Mouse (Mus musculus) lung, postnatal 25 days (tissue): ENCODE measurements around the gene Srebf2.

Source experiments
- DNase-seq: peaks from one replicate; pipeline ENCODE4 v3.0.0; 2022; ENCODE audit warnings: low spot score

Srebf2 gene

GRCm38 (mm10) chr15:82183596-82183995 is 36.6 kb downstream of the Srebf2 start:
- DNase-seq, result no peak

- DNase-seq, result no peak
These were observed 37.2 kb downstream of the Srebf2 start for GRCm38 (mm10) chr15:82184183-82184582.

- no peak for DNase-seq
These were observed 37.7 kb downstream of the Srebf2 start for GRCm38 (mm10) chr15:82184656-82185055.

GRCm38 (mm10) chr15:82185062-82185783 is 38.2 kb downstream of the Srebf2 start:
- no peak for DNase-seq

- DNase-seq, result no peak
These were observed 39.1 kb downstream of the Srebf2 start for GRCm38 (mm10) chr15:82186131-82186530.

GRCm38 (mm10) chr15:82186931-82187330 is 40.0 kb downstream of the Srebf2 start:
- DNase-seq, result peak; percentile 28

GRCm38 (mm10) chr15:82187401-82187800 is 40.4 kb downstream of the Srebf2 start:
- DNase-seq, result no peak

GRCm38 (mm10) chr15:82187924-82188323 is 40.9 kb downstream of the Srebf2 start:
- no peak for DNase-seq

GRCm38 (mm10) chr15:82188481-82189240 is 41.7 kb downstream of the Srebf2 start:
- peak; percentile 26 for DNase-seq

GRCm38 (mm10) chr15:82192617-82193016 is 45.6 kb downstream of the Srebf2 start:
- DNase-seq, result no peak

GRCm38 (mm10) chr15:82196300-82196699 is 49.3 kb downstream of the Srebf2 start:
- no peak for DNase-seq

- no peak for DNase-seq
These were observed 50.3 kb downstream of the Srebf2 start for GRCm38 (mm10) chr15:82197246-82197750.

GRCm38 (mm10) chr15:82197937-82198336 is 51.0 kb downstream of the Srebf2 start:
- DNase-seq, result no peak

- DNase-seq, result no peak
These were observed 51.4 kb downstream of the Srebf2 start for GRCm38 (mm10) chr15:82198342-82198741.

GRCm38 (mm10) chr15:82199546-82199945 is 52.6 kb downstream of the Srebf2 start:
- no peak for DNase-seq

GRCm38 (mm10) chr15:82202086-82202485 is 55.1 kb downstream of the Srebf2 start:
- no peak for DNase-seq

- DNase-seq, result no peak
These were observed 56.1 kb downstream of the Srebf2 start for GRCm38 (mm10) chr15:82203090-82203489.

GRCm38 (mm10) chr15:82203611-82204351 is 56.8 kb downstream of the Srebf2 start:
- no peak for DNase-seq

- DNase-seq, result no peak
These were observed 57.8 kb downstream of the Srebf2 start for GRCm38 (mm10) chr15:82204680-82205371.

- peak; percentile 23 for DNase-seq
These were observed 59.6 kb downstream of the Srebf2 start for GRCm38 (mm10) chr15:82206365-82207104.

- DNase-seq, result no peak
These were observed 60.1 kb downstream of the Srebf2 start for GRCm38 (mm10) chr15:82207105-82207459.
